Mouse (Mus musculus) heart, adult 2 months (tissue): ENCODE data around the gene Mpped1.

Experiments
- CTCF ChIP-seq: fragments of 200-600 bp; IDR thresholded peaks from 2 replicates; pipeline ENCODE4 v1.8.1; 2022; ENCODE audit warnings: antibody characterized with exemption, mild to moderate bottlenecking, moderate library complexity
- POLR2A ChIP-seq: fragments of 200-500 bp; IDR thresholded peaks from 2 replicates; pipeline ENCODE4 v1.6.1; 2011; ENCODE audit warnings: mild to moderate bottlenecking, low read depth, low read length, control low read depth; ENCODE audit not compliant: insufficient read depth

- TF ChIP-seq POLR2A (no peak), CTCF (no peak)
Measured at GRCm38 (mm10) chr15:83865626-83866025, 86.4 kb downstream of the Mpped1 start.
